ENCODE assay signal across 8 mouse cellular contexts in the genomic region with DNA sequence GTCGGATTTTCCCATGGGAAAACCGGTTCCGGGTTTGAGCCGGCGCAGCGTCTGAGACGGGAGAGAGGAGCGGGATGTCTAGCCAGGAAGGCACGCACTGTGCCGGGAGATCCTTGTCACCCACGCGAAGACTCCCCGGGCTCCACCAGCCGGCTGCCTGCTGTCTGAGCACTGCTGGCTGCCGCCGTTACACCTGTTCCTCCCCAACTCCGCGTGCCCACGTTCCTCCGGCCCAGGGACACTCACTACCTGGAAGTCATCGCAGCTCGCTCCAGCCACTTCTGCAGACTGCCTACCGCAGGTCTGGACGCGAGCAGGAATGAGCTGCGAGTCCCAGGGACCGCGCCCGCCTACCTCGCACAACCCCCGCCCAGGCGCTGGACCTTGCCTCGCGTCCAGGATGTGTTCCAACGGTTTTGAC. TPM values are rescaled to one million over a fixed set of nuclear protein-coding genes. Genes with fewer than 3 reads are reported as not detected.
DNase-seq lines count a peak whose midpoint lies in the region; ATAC-seq and TF ChIP-seq lines count a peak whose summit lies in the region.

A gene (minus strand): TSS at position 321 of the 421 bp plus-strand sequence.

- no peak for ATAC-seq in lung, embryonic 16.5 days (ENCODE audit: low read depth)
- ATAC-seq in heart, postnatal 0 days (ENCODE audit: insufficient read depth, low read depth), result no peak
- no peak for ATAC-seq in neural tube, embryonic 12.5 days (ENCODE audit: low FRiP score, low read depth)

- H3K4me1 ChIP-seq in lung, embryonic 16.5 days (replicated peaks; ENCODE audit: control insufficient read depth, insufficient read depth, low read length), result peaks cover 9% of the 10 kb centered on the region
- peaks cover 2% of the 10 kb centered on the region; the same call in 1 of the 2 replicates for H3K4me1 ChIP-seq in lung, adult 2 months (ENCODE audit: control insufficient read depth, insufficient read depth, low read length)
- peaks cover 10% of the 10 kb centered on the region; the same call in 1 of the 2 replicates for H3K4me1 ChIP-seq in heart, postnatal 0 days (ENCODE audit: control insufficient read depth, insufficient read depth)
- peaks cover 10% of the 10 kb centered on the region for H3K4me1 ChIP-seq in neural tube, embryonic 12.5 days

- H3K4me2 ChIP-seq in lung, embryonic 16.5 days (ENCODE audit: low read depth, low read length), result peak within 1 kb of the TSS; percentile 51
- H3K4me2 ChIP-seq in heart, postnatal 0 days (ENCODE audit: low read depth, low read length), result peak within 1 kb of the TSS; percentile 30
- H3K4me2 ChIP-seq in neural tube, embryonic 12.5 days (replicated peaks), result peak within 1 kb of the TSS; percentile 46

- under 1% methylated on average over 35 of the region's 35 CpGs for WGBS in lung, embryonic 16.5 days
- WGBS in lung, adult 2 months, result under 1% methylated on average over 35 of the region's 35 CpGs
- WGBS in heart, postnatal 0 days, result under 1% methylated on average over 35 of the region's 35 CpGs
- WGBS in neural tube, embryonic 12.5 days, result under 1% methylated on average over 35 of the region's 35 CpGs

- H3K27ac ChIP-seq in lung, embryonic 16.5 days (ENCODE audit: low read length), result no peak within 1 kb of the TSS
- no peak within 1 kb of the TSS for H3K27ac ChIP-seq in heart, postnatal 0 days (ENCODE audit: low read depth)
- H3K27ac ChIP-seq in neural tube, embryonic 12.5 days, result no peak within 1 kb of the TSS

- DNase-seq in lung, adult 2 months, result no peak
- peak; percentile 45 for DNase-seq in embryo, embryonic 9.5 days (ENCODE audit: extremely low spot score)
- no peak for DNase-seq in heart, postnatal 0 days (ENCODE audit: low spot score)
- DNase-seq in left cerebral cortex, postnatal 25 days (ENCODE audit: low spot score in 2 of 2), result peak; percentile 15 to 25
- no peak for DNase-seq in c-Kit-positive CD71-positive TER-119-positive erythroid progenitor cells, embryonic 14.5 days (ENCODE audit: low spot score)
- DNase-seq in urinary bladder, postnatal 25 days (ENCODE audit: low spot score), result no peak

- H3K4me3 ChIP-seq in lung, embryonic 16.5 days (ENCODE audit: low read length), result peak within 1 kb of the TSS; percentile 35
- H3K4me3 ChIP-seq in lung, adult 2 months (replicated peaks; ENCODE audit: extremely low read depth, low read depth, low read length), result no peak within 1 kb of the TSS
- peak within 1 kb of the TSS; percentile 33 for H3K4me3 ChIP-seq in heart, postnatal 0 days (ENCODE audit: low read depth, low read length)
- H3K4me3 ChIP-seq in neural tube, embryonic 12.5 days, result 0 out of 2 replicates have a peak within 1 kb of the TSS, but pooled peaks have one; percentile 1

- no peaks in the 10 kb centered on the region for H3K36me3 ChIP-seq in lung, embryonic 16.5 days (ENCODE audit: control insufficient read depth, insufficient read depth, low read length)
- no peaks in the 10 kb centered on the region for H3K36me3 ChIP-seq in heart, postnatal 0 days (replicated peaks; ENCODE audit: control insufficient read depth, insufficient read depth, low read length)
- no peaks in the 10 kb centered on the region for H3K36me3 ChIP-seq in neural tube, embryonic 12.5 days

- H3K27me3 ChIP-seq in lung, embryonic 16.5 days (ENCODE audit: control insufficient read depth, insufficient read depth, low read depth, low read length), result peaks cover 55% of the 10 kb centered on the region
- H3K27me3 ChIP-seq in heart, postnatal 0 days (ENCODE audit: control insufficient read depth, insufficient read depth, low read length), result peaks cover 74% of the 10 kb centered on the region
- peaks cover 66% of the 10 kb centered on the region for H3K27me3 ChIP-seq in neural tube, embryonic 12.5 days (replicated peaks)

- intact Hi-C loops in left cerebral cortex, postnatal 25 days (cut with DNase I), result loop anchor here (10.0 kb wide), 2 partner anchors 280 to 420 kb away; a partner anchor contains a TSS

- TF ChIP-seq POLR2A in lung, adult 2 months (IDR thresholded peaks at IDR 0.05; ENCODE audit: borderline replicate concordance, extremely low read depth, low read depth, low read length), result no peak

- H3K9ac ChIP-seq in lung, embryonic 16.5 days (ENCODE audit: low read length), result peak within 1 kb of the TSS; percentile 35; the same call in 1 of the 2 replicates
- H3K9ac ChIP-seq in heart, postnatal 0 days (replicated peaks; ENCODE audit: low read depth, low read length), result no peak within 1 kb of the TSS
- no peak within 1 kb of the TSS for H3K9ac ChIP-seq in neural tube, embryonic 12.5 days

- no peaks in the 10 kb centered on the region for H3K9me3 ChIP-seq in lung, embryonic 16.5 days (ENCODE audit: control insufficient read depth, low read length)
- H3K9me3 ChIP-seq in heart, postnatal 0 days (replicated peaks; ENCODE audit: control insufficient read depth, low read length), result no peaks in the 10 kb centered on the region
- no peaks in the 10 kb centered on the region for H3K9me3 ChIP-seq in neural tube, embryonic 12.5 days

- TF ChIP-seq EP300 in heart, postnatal 0 days (IDR thresholded peaks at IDR 0.05; ENCODE audit: low read depth), result no peak

- no peak for TF ChIP-seq CTCF in lung, adult 2 months (IDR thresholded peaks at IDR 0.05; ENCODE audit: insufficient read depth, low read length)
- TF ChIP-seq CTCF in heart, postnatal 0 days (IDR thresholded peaks at IDR 0.05; ENCODE audit: low read depth), result no peak

RNA-seq across cellular contexts. Expression of the gene that starts here (rescaled TPM):
- polyA plus RNA-seq in lung, embryonic 16.5 days (2015; fragmentation: Nextera tagmentation; extraction: Ambion mirVana), result 0.16 and 0.50 TPM in 2 replicates
- 0.42 TPM in 1 of 2 replicates, not detected in the other for polyA plus RNA-seq in lung, adult 2 months (2012; rRNA removed)
- not detected in 2 replicates for total RNA-seq in heart, postnatal 0 days (2014; rRNA removed; ENCODE audit: low replicate concordance)
- polyA plus RNA-seq in heart, postnatal 0 days (2015; fragmentation: Nextera tagmentation; extraction: Ambion mirVana), result 0.07 TPM in 1 of 2 replicates, not detected in the other
- total RNA-seq in left cerebral cortex, postnatal 25 days (2021), result not detected
- 0.11 TPM in 1 of 2 replicates, not detected in the other for polyA plus RNA-seq in neural tube, embryonic 12.5 days (2016; fragmentation: Nextera tagmentation; extraction: Ambion mirVana)

Comparison
In these comparisons a context has a peak if more than half of its experiments do, and no peak if none do; other contexts are left out.
1. Peak in DNase-seq in left cerebral cortex, postnatal 25 days; RNA of the gene not detected or under 1 TPM.